In the genomic region with DNA sequence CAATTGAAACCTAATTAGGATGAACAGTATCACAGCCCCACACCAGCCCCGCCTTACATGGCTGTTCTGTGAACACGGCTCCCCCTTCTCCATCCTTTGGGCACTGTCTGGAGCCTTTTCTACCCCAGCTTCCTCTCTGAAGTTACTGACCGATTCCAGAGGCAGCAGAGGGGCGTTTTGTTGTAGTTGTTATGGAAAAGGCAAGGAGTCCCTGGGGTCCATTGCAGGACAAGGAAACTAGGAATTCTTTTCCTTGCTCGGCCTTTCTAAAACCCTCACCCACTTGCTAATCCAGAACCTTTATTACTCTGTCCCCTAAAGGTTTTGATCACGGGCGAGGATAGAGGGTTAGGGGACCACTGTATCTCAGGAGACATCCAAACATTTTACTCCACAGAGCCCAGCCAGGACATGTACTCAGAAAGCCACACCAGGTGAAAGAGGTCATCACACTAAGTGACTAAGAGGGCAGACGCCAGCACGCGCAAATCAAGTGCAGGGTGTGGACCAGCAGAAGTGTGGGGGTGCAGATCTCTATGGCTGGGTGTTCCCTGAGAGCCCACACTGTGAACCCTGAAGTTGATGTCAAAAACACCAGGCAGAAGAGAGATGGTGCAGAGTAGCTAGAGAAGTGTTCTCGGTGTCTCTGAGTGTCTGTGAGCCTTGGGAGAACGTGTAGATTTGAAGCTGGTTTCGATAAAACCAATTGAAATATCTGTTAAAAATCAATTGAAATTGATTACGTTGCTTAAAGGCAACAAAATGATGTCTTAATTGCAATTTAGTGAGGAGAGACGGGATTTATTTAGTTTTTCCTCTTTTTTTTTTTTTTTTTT, we compare ENCODE assay signal across 7 mouse cellular contexts. TPM values are rescaled to one million over a fixed set of nuclear protein-coding genes. Genes with fewer than 3 reads are reported as not detected.
DNase-seq lines count a peak whose midpoint lies in the region; ATAC-seq and TF ChIP-seq lines count a peak whose summit lies in the region.

No protein-coding gene starts in this region.

- H3K27ac ChIP-seq in CH12.LX (ENCODE audit: insufficient read depth, low read depth): peak overlapping the region; percentile 56
- H3K27ac ChIP-seq in embryonic facial prominence, embryonic 10.5 days (replicated peaks): peak overlapping the region; percentile 65; the same call in 1 of the 2 replicates
- H3K27ac ChIP-seq in hindbrain, embryonic 11.5 days (ENCODE audit: low read depth, low read length): no peak overlapping the region
- H3K27ac ChIP-seq in lung, embryonic 14.5 days (ENCODE audit: low read depth): peak overlapping the region; percentile 42; the same call in 1 of the 2 replicates
- H3K27ac ChIP-seq in neural tube, embryonic 15.5 days (replicated peaks): peak overlapping the region; percentile 51

- in situ Hi-C loops in CH12.LX (cut with MboI; ENCODE audit: low pct_ligation_motif_present, low pct_unique_long_range_greater_than_20kb, low sequenced_read_pairs): loop anchor here (5.0 kb wide), 1 partner anchor 36 kb away; no protein-coding TSS in a partner anchor

- no peak for TF ChIP-seq POLR2A in CH12.LX (IDR thresholded peaks at IDR 0.05; ENCODE audit: low read depth, low read length)

- peaks cover 16 to 51% of the 10 kb centered on the region in 2 experiments for H3K4me1 ChIP-seq in CH12.LX (ENCODE audit: control insufficient read depth in 1 of 2, insufficient read depth in 2 of 2)
- peaks cover 19% of the 10 kb centered on the region for H3K4me1 ChIP-seq in embryonic facial prominence, embryonic 10.5 days
- H3K4me1 ChIP-seq in hindbrain, embryonic 11.5 days (replicated peaks; ENCODE audit: control insufficient read depth, insufficient read depth, low read length): no peaks in the 10 kb centered on the region
- H3K4me1 ChIP-seq in lung, embryonic 14.5 days (ENCODE audit: insufficient read depth): no peaks in the 10 kb centered on the region; the same call in 1 of the 2 replicates
- peaks cover 12% of the 10 kb centered on the region for H3K4me1 ChIP-seq in neural tube, embryonic 15.5 days

- H3K4me3 ChIP-seq in CH12.LX (replicated peaks in 1 of 3; ENCODE audit: low read depth in 2 of 3, low read length in 2 of 3, poor library complexity in 1 of 3): peak overlapping the region in 1 of 3 experiments; percentile 19
- peak overlapping the region; percentile 68 for H3K4me3 ChIP-seq in embryonic facial prominence, embryonic 10.5 days
- H3K4me3 ChIP-seq in hindbrain, embryonic 11.5 days (ENCODE audit: low read depth, low read length): peak overlapping the region; percentile 61
- peak overlapping the region; percentile 57 for H3K4me3 ChIP-seq in lung, embryonic 14.5 days (ENCODE audit: low read depth, low read length)
- H3K4me3 ChIP-seq in neural tube, embryonic 15.5 days (replicated peaks): peak overlapping the region; percentile 60

- no peak for TF ChIP-seq EP300 in CH12.LX (IDR thresholded peaks at IDR 0.05; ENCODE audit: low read length)

- peak; percentile 68 for DNase-seq in A20 (ENCODE audit: low read depth, low spot score)
- no peak for DNase-seq in CH12.LX (ENCODE audit: extremely low read depth)
- peak; percentile 38 for DNase-seq in embryonic facial prominence, embryonic 10.5 days (ENCODE audit: low spot score)
- DNase-seq in hindbrain, embryonic 11.5 days (ENCODE audit: low spot score): peak; percentile 52
- DNase-seq in lung, embryonic 14.5 days: peak; percentile 56
- no peak for DNase-seq in layer of hippocampus, adult 9-10 months (ENCODE audit: low spot score)

- H3K79me2 ChIP-seq in CH12.LX (replicated peaks; ENCODE audit: control insufficient read depth, extremely low read depth, insufficient read depth, poor library complexity, severe bottlenecking): no peaks in the 10 kb centered on the region

- no peak for ATAC-seq in hindbrain, embryonic 11.5 days (ENCODE audit: low FRiP score)
- ATAC-seq in lung, embryonic 14.5 days (ENCODE audit: insufficient read depth): no peak
- no peak for ATAC-seq in neural tube, embryonic 15.5 days (ENCODE audit: low FRiP score)

- H3K4me2 ChIP-seq in CH12.LX (ENCODE audit: insufficient read depth, low read depth, poor library complexity, severe bottlenecking): peak overlapping the region; percentile 41
- peak overlapping the region; percentile 48 for H3K4me2 ChIP-seq in hindbrain, embryonic 11.5 days (replicated peaks; ENCODE audit: low read depth, low read length)
- H3K4me2 ChIP-seq in lung, embryonic 14.5 days: peak overlapping the region; percentile 72
- peak overlapping the region; percentile 61 for H3K4me2 ChIP-seq in neural tube, embryonic 15.5 days

- no peaks in the 10 kb centered on the region for H3K27me3 ChIP-seq in CH12.LX (replicated peaks)
- no peaks in the 10 kb centered on the region for H3K27me3 ChIP-seq in embryonic facial prominence, embryonic 10.5 days (replicated peaks; ENCODE audit: low read depth, poor library complexity, severe bottlenecking)
- H3K27me3 ChIP-seq in hindbrain, embryonic 11.5 days (ENCODE audit: control insufficient read depth, insufficient read depth, low read length): no peaks in the 10 kb centered on the region
- no peaks in the 10 kb centered on the region for H3K27me3 ChIP-seq in lung, embryonic 14.5 days (ENCODE audit: insufficient read depth, low read length)
- no peaks in the 10 kb centered on the region for H3K27me3 ChIP-seq in neural tube, embryonic 15.5 days (replicated peaks)

- H3K9me3 ChIP-seq in CH12.LX (replicated peaks; ENCODE audit: low read length): no peaks in the 10 kb centered on the region
- no peaks in the 10 kb centered on the region for H3K9me3 ChIP-seq in embryonic facial prominence, embryonic 10.5 days
- no peaks in the 10 kb centered on the region for H3K9me3 ChIP-seq in hindbrain, embryonic 11.5 days (ENCODE audit: control insufficient read depth, low read length)
- H3K9me3 ChIP-seq in lung, embryonic 14.5 days (ENCODE audit: low read depth, low read length): no peaks in the 10 kb centered on the region
- H3K9me3 ChIP-seq in neural tube, embryonic 15.5 days (replicated peaks): no peaks in the 10 kb centered on the region

- TF ChIP-seq CTCF in CH12.LX (conservative IDR thresholded peaks at IDR 0.05 in 1 of 2, IDR thresholded peaks at IDR 0.05 in 1 of 2; ENCODE audit: low read depth in 2 of 2, low read length in 2 of 2): no peak
- TF ChIP-seq CTCF in lung, embryonic 14.5 days (IDR thresholded peaks at IDR 0.05; ENCODE audit: low read depth): no peak

- TF ChIP-seq RAD21 in CH12.LX (IDR thresholded peaks at IDR 0.05; ENCODE audit: low read depth, low read length): no peak

- no peaks in the 10 kb centered on the region for H3K36me3 ChIP-seq in CH12.LX (replicated peaks in 1 of 2; ENCODE audit: control insufficient read depth in 1 of 2, insufficient read depth in 1 of 2, low read length in 1 of 2)
- H3K36me3 ChIP-seq in embryonic facial prominence, embryonic 10.5 days (replicated peaks): no peaks in the 10 kb centered on the region
- H3K36me3 ChIP-seq in hindbrain, embryonic 11.5 days (ENCODE audit: control insufficient read depth, insufficient read depth, low read length): no peaks in the 10 kb centered on the region
- H3K36me3 ChIP-seq in lung, embryonic 14.5 days (ENCODE audit: insufficient read depth): no peaks in the 10 kb centered on the region
- no peaks in the 10 kb centered on the region for H3K36me3 ChIP-seq in neural tube, embryonic 15.5 days

- peak overlapping the region; percentile 27; the same call in 1 of the 2 replicates for H3K9ac ChIP-seq in CH12.LX (ENCODE audit: insufficient read depth, low read depth)
- H3K9ac ChIP-seq in hindbrain, embryonic 11.5 days (ENCODE audit: low read depth, low read length): 0 out of 2 replicates have a peak overlapping the region, but pooled peaks have one; percentile 21
- peak overlapping the region; percentile 15 for H3K9ac ChIP-seq in lung, embryonic 14.5 days
- peak overlapping the region; percentile 33 for H3K9ac ChIP-seq in neural tube, embryonic 15.5 days (replicated peaks)

- 12% methylated on average over 15 of the region's 15 CpGs for WGBS in embryonic facial prominence, embryonic 10.5 days
- 9% methylated on average over 15 of the region's 15 CpGs for WGBS in hindbrain, embryonic 11.5 days
- 14% methylated on average over 15 of the region's 15 CpGs for whole genome bisulfite sequencing in lung, embryonic 14.5 days
- WGBS in neural tube, embryonic 15.5 days: 10% methylated on average over 15 of the region's 15 CpGs

- dilution Hi-C loops in CH12.LX (cut with MboI; ENCODE audit: extremely low pct_ligation_motif_present, extremely low pct_unique_long_range_greater_than_20kb, low sequenced_read_pairs): no loop called here

TF ChIP-seq in CH12.LX, 34 proteins besides CTCF, POLR2A, EP300 and RAD21 (continues in another document):
- TF ChIP-seq POLR2AphosphoS2 (IDR thresholded peaks at IDR 0.05; ENCODE audit: low read depth, low read length) (no peak), CHD1 (IDR thresholded peaks at IDR 0.05; ENCODE audit: low read depth, low read length) (peak; percentile 29; the same call in 1 of the 2 replicates)

RNA-seq across cellular contexts. Expression of gene Klrb1c, which starts 9.1 kb away (rescaled TPM):
- total RNA-seq in CH12.LX (2012; rRNA removed): not detected in 2 replicates
- not detected in 2 replicates for total RNA-seq in CH12.LX (2014; rRNA removed)
- polyA plus RNA-seq in CH12.LX (2012; ENCODE audit: insufficient read length, low read depth): not detected in 2 replicates
- polyA plus RNA-seq in embryonic facial prominence, embryonic 10.5 days (2016; fragmentation: Nextera tagmentation; extraction: Ambion mirVana): not detected in 2 replicates
- 0.06 TPM in 1 of 2 replicates, not detected in the other for polyA plus RNA-seq in hindbrain, embryonic 11.5 days (2014; fragmentation: Nextera tagmentation; extraction: Ambion mirVana)
- polyA plus RNA-seq in lung, embryonic 14.5 days (2014; fragmentation: Nextera tagmentation; extraction: Ambion mirVana): 0.26 and 0.32 TPM in 2 replicates
- 0.09 and 0.70 TPM in 2 replicates for polyA plus RNA-seq in neural tube, embryonic 15.5 days (2015; fragmentation: Nextera tagmentation; extraction: Ambion mirVana)

RNA-seq across cellular contexts. Expression of gene Gm44511, which starts 28.0 kb away (rescaled TPM):
- total RNA-seq in CH12.LX (2012; rRNA removed) (not detected in 2 replicates), CH12.LX (2014; rRNA removed) (not detected in 2 replicates)
- not detected in 2 replicates for polyA plus RNA-seq in CH12.LX (2012; ENCODE audit: insufficient read length, low read depth)
- not detected in 2 replicates for polyA plus RNA-seq in embryonic facial prominence, embryonic 10.5 days (2016; fragmentation: Nextera tagmentation; extraction: Ambion mirVana)
- polyA plus RNA-seq in hindbrain, embryonic 11.5 days (2014; fragmentation: Nextera tagmentation; extraction: Ambion mirVana): not detected in 2 replicates
- not detected in 2 replicates for polyA plus RNA-seq in lung, embryonic 14.5 days (2014; fragmentation: Nextera tagmentation; extraction: Ambion mirVana)
- not detected in 2 replicates for polyA plus RNA-seq in neural tube, embryonic 15.5 days (2015; fragmentation: Nextera tagmentation; extraction: Ambion mirVana)

RNA-seq across cellular contexts. Expression of gene Klrb1b, which starts 28.0 kb away (rescaled TPM):
- total RNA-seq in CH12.LX (2012; rRNA removed) (not detected in 2 replicates), CH12.LX (2014; rRNA removed) (not detected in 2 replicates)
- not detected in 2 replicates for polyA plus RNA-seq in CH12.LX (2012; ENCODE audit: insufficient read length, low read depth)
- polyA plus RNA-seq in embryonic facial prominence, embryonic 10.5 days (2016; fragmentation: Nextera tagmentation; extraction: Ambion mirVana): not detected in 2 replicates
- not detected in 2 replicates for polyA plus RNA-seq in hindbrain, embryonic 11.5 days (2014; fragmentation: Nextera tagmentation; extraction: Ambion mirVana)
- not detected in 2 replicates for polyA plus RNA-seq in lung, embryonic 14.5 days (2014; fragmentation: Nextera tagmentation; extraction: Ambion mirVana)
- polyA plus RNA-seq in neural tube, embryonic 15.5 days (2015; fragmentation: Nextera tagmentation; extraction: Ambion mirVana): 0.49 TPM in 1 of 2 replicates, not detected in the other

Comparison
In these comparisons a context has a peak if more than half of its experiments do, and no peak if none do; other contexts are left out.
1. DNase-seq: peak in A20 (single experiment), embryonic facial prominence, embryonic 10.5 days (single experiment), hindbrain, embryonic 11.5 days (single experiment) and lung, embryonic 14.5 days (single experiment); none in CH12.LX (single experiment) and layer of hippocampus, adult 9-10 months (single experiment).
2. Peak in every context shown above with its lines, with median percentiles within 50 percentile points of each other: H3K4me2 ChIP-seq and H3K9ac ChIP-seq.